In the genomic region with DNA sequence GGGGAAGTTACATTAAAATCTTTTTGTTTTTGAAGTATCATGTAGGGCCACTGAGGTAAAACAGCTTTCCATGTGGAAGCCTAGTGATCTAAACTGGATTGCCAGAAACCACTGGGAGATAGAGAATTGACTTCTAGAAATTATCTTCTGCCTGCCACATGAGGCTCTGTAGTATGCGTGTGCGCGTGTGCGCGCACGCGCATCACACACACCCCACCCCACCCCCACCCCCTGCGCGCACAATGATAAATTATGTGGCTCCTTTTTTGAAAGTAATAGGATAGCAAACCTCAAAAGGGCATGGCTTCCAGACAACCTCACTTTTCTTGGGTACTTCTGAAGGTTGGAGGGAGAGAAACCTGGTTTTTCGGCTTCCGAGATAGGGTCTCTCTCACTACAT, we compare ENCODE assay signal across 29 mouse cellular contexts. TPM values are rescaled to one million over a fixed set of nuclear protein-coding genes. Genes with fewer than 3 reads are reported as not detected.
A peak's percentile ranks its signal among the peaks of the same experiment; 100 is the strongest.
DNase-seq lines count a peak whose midpoint lies in the region; ATAC-seq and TF ChIP-seq lines count a peak whose summit lies in the region.
"Had no signal": no experiment of that assay in that cellular context is flagged by ENCODE, and none has a peak within 500 bp of the region (broad histone marks: within the 10 kb centered on the region; RNA-seq: fewer than 3 reads in every experiment).

No protein-coding gene starts in this region.

- no peak overlapping the region for H3K27ac ChIP-seq in liver, embryonic 12.5 days
- H3K27ac ChIP-seq in liver, embryonic 11.5 days (ENCODE audit: low read depth, low read length), result no peak overlapping the region
- peak overlapping the region; percentile 81 for H3K27ac ChIP-seq in MEL (ENCODE audit: control insufficient read depth, low read depth, low read length)
- H3K27ac ChIP-seq: embryonic facial prominence, embryonic 13.5 days; embryonic facial prominence, embryonic 15.5 days; forebrain, embryonic 12.5 days had no signal

- TF ChIP-seq EP300 in MEL (IDR thresholded peaks at IDR 0.05; ENCODE audit: low read depth in 1 of 2, low read length in 2 of 2), result no peak; a peak in 1 of 4 replicates

- TF ChIP-seq RAD21 in MEL (IDR thresholded peaks at IDR 0.05; ENCODE audit: low read depth, low read length), result no peak

- no peaks in the 10 kb centered on the region for H3K36me3 ChIP-seq in liver, embryonic 12.5 days
- H3K36me3 ChIP-seq in liver, embryonic 11.5 days (ENCODE audit: control insufficient read depth, insufficient read depth, low read length), result no peaks in the 10 kb centered on the region
- peaks cover 0 to 10% of the 10 kb centered on the region in 2 experiments; a peak in 2 of 4 replicates for H3K36me3 ChIP-seq in MEL (ENCODE audit: control insufficient read depth in 1 of 2, insufficient read depth in 2 of 2, low read length in 2 of 2)
- H3K36me3 ChIP-seq: embryonic facial prominence, embryonic 13.5 days; embryonic facial prominence, embryonic 15.5 days; forebrain, embryonic 12.5 days; G1E had no signal

- H3K4me1 ChIP-seq in liver, embryonic 12.5 days, result peaks cover 36% of the 10 kb centered on the region
- peaks cover 17% of the 10 kb centered on the region for H3K4me1 ChIP-seq in liver, embryonic 11.5 days (replicated peaks; ENCODE audit: control insufficient read depth, insufficient read depth, low read length)
- peaks cover 0 to 22% of the 10 kb centered on the region in 2 experiments; a peak in 2 of 4 replicates for H3K4me1 ChIP-seq in MEL (ENCODE audit: control insufficient read depth in 1 of 2, insufficient read depth in 2 of 2, low read length in 2 of 2)

- H3K4me2 ChIP-seq in liver, embryonic 12.5 days, result peak overlapping the region; percentile 37
- no peak overlapping the region for H3K4me2 ChIP-seq in liver, embryonic 11.5 days
- H3K4me2 ChIP-seq: embryonic facial prominence, embryonic 13.5 days; embryonic facial prominence, embryonic 15.5 days; forebrain, embryonic 12.5 days had no signal

- intact Hi-C loops in heart, postnatal 14 days (cut with DNase I), result loop anchor here (2.0 kb wide), 1 partner anchor 79 kb away; no protein-coding TSS in a partner anchor

- no peak; the same call in 1 of the 2 replicates for ATAC-seq in liver, embryonic 12.5 days
- ATAC-seq in liver, embryonic 11.5 days (replicated peaks; ENCODE audit: low FRiP score), result no peak
- ATAC-seq: forebrain, embryonic 14.5 days; forebrain, embryonic 16.5 days had no signal

- no peaks in the 10 kb centered on the region for H3K9me3 ChIP-seq in liver, embryonic 12.5 days (replicated peaks)
- H3K9me3 ChIP-seq in liver, embryonic 11.5 days (ENCODE audit: control insufficient read depth, low read length), result no peaks in the 10 kb centered on the region
- no peaks in the 10 kb centered on the region for H3K9me3 ChIP-seq in MEL (replicated peaks; ENCODE audit: insufficient read depth, low read length)
- H3K9me3 ChIP-seq: embryonic facial prominence, embryonic 13.5 days; embryonic facial prominence, embryonic 15.5 days; forebrain, embryonic 10.5 days; forebrain, embryonic 12.5 days; G1E had no signal

- peak in 1 of 2 experiments; percentile 25; a peak in 1 of 4 replicates for TF ChIP-seq POLR2A in MEL (IDR thresholded peaks at IDR 0.05; ENCODE audit: control insufficient read depth in 1 of 2, insufficient read depth in 1 of 2, low read depth in 1 of 2, low read length in 2 of 2, poor library complexity in 1 of 2)

- no peak overlapping the region for H3K4me3 ChIP-seq in liver, embryonic 12.5 days
- no peak overlapping the region for H3K4me3 ChIP-seq in liver, embryonic 11.5 days (ENCODE audit: low read depth, low read length)
- H3K4me3 ChIP-seq in MEL (ENCODE audit: control insufficient read depth in 1 of 2, insufficient read depth in 1 of 2, low read depth in 2 of 2, low read length in 2 of 2), result peak overlapping the region; percentile 66 to 70
- H3K4me3 ChIP-seq: embryonic facial prominence, embryonic 13.5 days; embryonic facial prominence, embryonic 15.5 days; erythroblast, embryonic 14.5 days; forebrain, embryonic 10.5 days; forebrain, embryonic 12.5 days had no signal

- no peak; a peak in 1 of 6 replicates for TF ChIP-seq CTCF in MEL (IDR thresholded peaks at IDR 0.05 in 2 of 3, conservative IDR thresholded peaks at IDR 0.05 in 1 of 3; ENCODE audit: control insufficient read depth in 1 of 3, insufficient read depth in 1 of 3, low read depth in 2 of 3, low read length in 3 of 3, poor library complexity in 1 of 3, severe bottlenecking in 1 of 3)

- peaks cover 18% of the 10 kb centered on the region for H3K27me3 ChIP-seq in liver, embryonic 12.5 days (replicated peaks)
- no peaks in the 10 kb centered on the region for H3K27me3 ChIP-seq in liver, embryonic 11.5 days (replicated peaks; ENCODE audit: control insufficient read depth, insufficient read depth, low read length)
- no peaks in the 10 kb centered on the region for H3K27me3 ChIP-seq in MEL (ENCODE audit: control insufficient read depth in 1 of 2, insufficient read depth in 2 of 2, low read length in 2 of 2)
- H3K27me3 ChIP-seq: embryonic facial prominence, embryonic 13.5 days had no signal

- 57% methylated on average over 11 of the region's 11 CpGs for WGBS in liver, embryonic 12.5 days (ENCODE audit: insufficient replicate concordance)
- 79% methylated on average over 11 of the region's 11 CpGs for WGBS in liver, embryonic 11.5 days

- no peak for DNase-seq in liver, embryonic 11.5 days (ENCODE audit: low spot score)
- DNase-seq in MEL (ENCODE audit: low read depth, low spot score), result peak; percentile 75
- peak; percentile 21 for DNase-seq in MN1 (ENCODE audit: low spot score)
- DNase-seq in heart, postnatal 14 days, result no peak
- DNase-seq in kidney, postnatal 10 days, result no peak
- DNase-seq: adrenal gland, adult 2 months; adrenal gland, postnatal 10 days; adrenal gland, postnatal 25 days; cerebellum, adult 11 months; cerebellum, adult 18-20 months; cerebellum, adult 8-10 months; cerebellum, adult 9-11 months; cerebellum, postnatal 14 days; cerebellum, postnatal 36 days; embryo, embryonic 11 days had no signal

- H3K79me2 ChIP-seq in MEL (ENCODE audit: control insufficient read depth, insufficient read depth, low read length, poor library complexity), result no peaks in the 10 kb centered on the region

- H3K9ac ChIP-seq in liver, embryonic 12.5 days, result no peak overlapping the region
- H3K9ac ChIP-seq in liver, embryonic 11.5 days (ENCODE audit: low read depth, low read length), result no peak overlapping the region
- H3K9ac ChIP-seq in MEL (ENCODE audit: control insufficient read depth, low read depth, low read length, poor library complexity, severe bottlenecking), result peak overlapping the region; percentile 67
- H3K9ac ChIP-seq: embryonic facial prominence, embryonic 13.5 days; embryonic facial prominence, embryonic 15.5 days; forebrain, embryonic 12.5 days had no signal

TF ChIP-seq in MEL, 35 proteins besides CTCF, POLR2A, EP300 and RAD21:
- TF ChIP-seq NRF1 (IDR thresholded peaks at IDR 0.05; ENCODE audit: insufficient read depth, low read depth, low read length, poor library complexity, severe bottlenecking) (peak; percentile 80), ETS1 (IDR thresholded peaks at IDR 0.05; ENCODE audit: low read depth, low read length) (no peak), HCFC1 (IDR thresholded peaks at IDR 0.05; ENCODE audit: low read depth, low read length) (no peak), POLR2AphosphoS2 (IDR thresholded peaks at IDR 0.05; ENCODE audit: low read length) (no peak), NELFE (IDR thresholded peaks at IDR 0.05; ENCODE audit: low read depth, low read length) (no peak), MYC (IDR thresholded peaks at IDR 0.05; ENCODE audit: low read depth, low read length) (peak; percentile 71; the same call in 1 of the 2 replicates), GATA1 (IDR thresholded peaks at IDR 0.05; ENCODE audit: low read depth, low read length) (peak; percentile 52; the same call in 1 of the 2 replicates), MAFK (IDR thresholded peaks at IDR 0.05; ENCODE audit: borderline replicate concordance, low read depth, low read length) (no peak), TAL1 (IDR thresholded peaks at IDR 0.05; ENCODE audit: low read length) (0 out of 2 replicates have a peak, but pooled peaks have one; percentile 21), JUND (IDR thresholded peaks at IDR 0.05; ENCODE audit: low read depth, low read length) (no peak)

RNA-seq across cellular contexts. Expression of a gene that starts 2.8 kb away (rescaled TPM):
- not detected in 2 replicates for polyA plus RNA-seq in liver, embryonic 12.5 days (2016; fragmentation: Nextera tagmentation; extraction: Ambion mirVana)
- not detected in 2 replicates for polyA plus RNA-seq in liver, embryonic 11.5 days (2014; fragmentation: Nextera tagmentation; extraction: Ambion mirVana)
- not detected in 2 replicates for total RNA-seq in MEL (2012; rRNA removed)
- polyA plus RNA-seq in MEL (2012; ENCODE audit: insufficient read depth in 1 of 2, insufficient read length in 2 of 2, low read depth in 1 of 2, low replicate concordance in 2 of 2, missing spikeins in 1 of 2), result under 1 TPM in 1 of 2 experiments, not detected in 1; 0.15 TPM
- under 1 TPM in 1 of 2 experiments, not detected in 1; 0.68 TPM for total RNA-seq in heart, postnatal 14 days (2021)
- total RNA-seq: adrenal gland, adult 2 months; adrenal gland, postnatal 25 days; adrenal gland, postnatal 4 days; common myeloid progenitor, adult 5-6 weeks; G1E had no signal
- polyA plus RNA-seq: adrenal gland, adult 2 months; brain, embryonic 14.5 days; C2C12; embryonic facial prominence, embryonic 11.5 days; erythroblast, embryonic 14.5 days; forebrain, embryonic 10.5 days; forebrain, embryonic 12.5 days; forebrain, embryonic 14.5 days; forebrain, embryonic 16.5 days; G1E had no signal

RNA-seq across cellular contexts. Expression of a gene that starts 13.6 kb away (rescaled TPM):
- polyA plus RNA-seq in liver, embryonic 12.5 days (2016; fragmentation: Nextera tagmentation; extraction: Ambion mirVana), result 0.18 and 0.22 TPM in 2 replicates
- 0.30 TPM in 1 of 2 replicates, not detected in the other for polyA plus RNA-seq in liver, embryonic 11.5 days (2014; fragmentation: Nextera tagmentation; extraction: Ambion mirVana)
- not detected in 2 replicates for total RNA-seq in MEL (2012; rRNA removed)
- not detected for polyA plus RNA-seq in MEL (2012; ENCODE audit: insufficient read depth in 1 of 2, insufficient read length in 2 of 2, low read depth in 1 of 2, low replicate concordance in 2 of 2, missing spikeins in 1 of 2)
- total RNA-seq in heart, postnatal 14 days (2021), result not detected
- total RNA-seq: adrenal gland, postnatal 10 days; adrenal gland, postnatal 25 days; adrenal gland, postnatal 4 days; common myeloid progenitor, adult 5-6 weeks; G1E had no signal
- polyA plus RNA-seq: adrenal gland, adult 2 months; brain, embryonic 14.5 days; C2C12; embryonic facial prominence, embryonic 11.5 days; erythroblast, embryonic 14.5 days; forebrain, embryonic 12.5 days; forebrain, embryonic 14.5 days; forebrain, embryonic 16.5 days; G1E had no signal

Comparison
In these comparisons a context has a peak if more than half of its experiments do, and no peak if none do; other contexts are left out.
1. H3K4me3 ChIP-seq: peak in MEL (2 of 2); none in liver, embryonic 12.5 days (single experiment) and liver, embryonic 11.5 days (single experiment).
2. DNase-seq: peak in MEL (single experiment) and MN1 (single experiment); none in liver, embryonic 11.5 days (single experiment), heart, postnatal 14 days (0 of 2) and kidney, postnatal 10 days (single experiment).